Mouse (Mus musculus) neural tube, embryonic 14.5 days (tissue): ENCODE measurements at regions not wholly inside any gene's neighbourhood (a gene's known extent, or its start where the extent isn't known, plus 50 kb on each side); places are given as distances from the start of the nearest gene placed in this dataset.

Source experiments
- ATAC-seq: fragments of 200-750 bp; cut with Nextera tagmentation; 2 replicates; pipeline ENCODE4 v1.8.0; 2017; ENCODE audit warnings: low read depth, mild to moderate bottlenecking, moderate TSS enrichment, moderate library complexity
- H3K27ac ChIP-seq: fragments of 300-500 bp; sonication (generic); 2 replicates; pipeline ENCODE4 v1.5.1; 2014; ENCODE audit warnings: low read depth, mild to moderate bottlenecking, control low read depth, low read length, moderate library complexity, mixed read lengths
- H3K27me3 ChIP-seq: fragments of 300-500 bp; sonication (generic); 2 replicates; pipeline ENCODE4 v1.6.1; 2014; ENCODE audit warnings: low read length; ENCODE audit not compliant: control insufficient read depth, insufficient read depth
- H3K36me3 ChIP-seq: fragments of 300-500 bp; sonication (generic); 2 replicates; pipeline ENCODE4 v1.6.1; 2014; ENCODE audit warnings: low read length, mixed read lengths; ENCODE audit not compliant: control insufficient read depth, insufficient read depth
- H3K4me1 ChIP-seq: fragments of 300-500 bp; sonication (generic); 2 replicates; pipeline ENCODE4 v1.6.1; 2014; ENCODE audit warnings: low read length; ENCODE audit not compliant: control insufficient read depth, insufficient read depth
- H3K4me2 ChIP-seq: fragments of 300-500 bp; sonication (generic); 2 replicates; pipeline ENCODE4 v1.6.1; 2014; ENCODE audit warnings: mild to moderate bottlenecking, low read depth, low read length, control low read depth
- H3K4me3 ChIP-seq: fragments of 300-500 bp; sonication (generic); 2 replicates; pipeline ENCODE4 v1.5.1; 2014; ENCODE audit warnings: low read depth, low read length, control low read depth, mixed read lengths
- H3K9ac ChIP-seq: fragments of 300-500 bp; sonication (generic); replicated peaks from 2 replicates; pipeline ENCODE4 v1.6.1; 2014; ENCODE audit warnings: low read depth, mild to moderate bottlenecking, control low read depth, low read length, mixed read lengths
- H3K9me3 ChIP-seq: fragments of 300-500 bp; sonication (generic); 2 replicates; pipeline ENCODE4 v1.6.1; 2016; ENCODE audit warnings: low read length; ENCODE audit not compliant: control insufficient read depth
- WGBS: fragments of 180-500 bp; shearing (Covaris S2); extraction: QIAGEN DNeasy Blood & Tissue Kit; methylation state at CpG from one replicate; pipeline ENCODE4 v1.1.7; 2014; 5-methylcytosine and 5-hydroxymethylcytosine counted together

DNA sequence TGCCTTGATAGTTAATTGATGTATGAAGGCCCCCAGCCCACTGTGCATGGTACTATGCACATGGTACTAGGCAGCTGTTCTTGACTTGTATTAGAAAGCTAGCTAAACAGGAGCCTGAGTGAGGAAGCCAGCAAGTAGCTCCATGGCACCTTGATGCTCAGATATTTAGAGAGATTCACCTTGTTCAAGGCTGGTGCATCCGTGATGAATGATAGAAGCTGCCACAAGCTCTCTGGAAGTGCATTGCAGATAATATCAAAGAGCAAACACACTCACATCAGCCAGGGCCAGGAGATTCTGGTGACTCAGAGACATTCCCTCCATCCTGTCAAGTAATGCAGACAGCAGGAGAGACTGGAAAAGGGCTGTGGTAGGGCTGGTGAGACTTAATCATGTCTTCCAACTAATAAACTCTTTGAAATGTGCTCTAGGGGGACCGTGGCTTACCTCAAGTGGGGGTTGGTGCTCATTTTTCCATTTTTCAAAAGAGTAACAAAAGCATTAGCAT, 166.1 kb downstream of the Qdpr start:
- Histone ChIP-seq H3K4me2 (no peak overlapping the region), H3K27ac (no peak overlapping the region), H3K27me3 (no peaks in the 10 kb centered on the region), H3K9ac (no peak overlapping the region), H3K4me3 (no peak overlapping the region), H3K36me3 (no peaks in the 10 kb centered on the region), H3K9me3 (no peaks in the 10 kb centered on the region), H3K4me1 (peaks cover 4% of the 10 kb centered on the region; the same call in 1 of the 2 replicates)
- WGBS, result 52% methylated on average over 2 of the region's 2 CpGs
- ATAC-seq, result no peak

DNA sequence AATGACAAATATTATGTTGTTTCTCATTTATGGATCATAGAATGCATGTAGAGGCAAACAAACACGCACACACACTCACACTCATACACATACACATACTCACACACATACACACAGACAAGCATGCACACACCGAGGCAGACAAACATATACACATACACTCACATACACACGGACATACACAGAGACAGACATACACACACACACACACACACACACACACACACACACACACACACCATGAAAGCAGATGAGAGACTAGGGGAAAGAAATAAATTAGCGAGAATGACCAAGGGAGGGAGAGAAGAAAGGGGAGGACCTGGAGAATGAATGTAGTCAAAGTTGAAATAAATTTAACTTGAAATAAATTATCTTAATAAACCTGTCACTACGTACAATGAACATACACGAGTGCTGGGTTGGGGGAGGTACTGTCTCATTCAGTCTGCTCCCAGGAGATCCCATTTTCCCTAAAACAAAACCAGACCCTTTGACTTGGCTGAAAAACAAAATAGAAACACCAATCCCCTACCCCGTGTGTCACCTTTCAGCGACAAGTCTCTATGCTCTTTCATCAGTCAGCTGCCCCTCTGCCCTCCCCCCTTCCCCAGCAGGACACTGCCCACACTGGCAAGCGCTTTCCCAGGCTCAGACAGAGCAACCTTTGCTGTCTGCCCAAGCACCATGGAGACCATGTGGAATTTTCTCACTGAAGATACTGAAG, 167.7 kb downstream of the Qdpr start:
- Histone ChIP-seq H3K4me1 (peaks cover 6% of the 10 kb centered on the region; the same call in 1 of the 2 replicates), H3K27ac (no peak overlapping the region), H3K4me2 (no peak overlapping the region), H3K9ac (no peak overlapping the region), H3K4me3 (no peak overlapping the region), H3K36me3 (no peaks in the 10 kb centered on the region), H3K27me3 (no peaks in the 10 kb centered on the region), H3K9me3 (no peaks in the 10 kb centered on the region)
- ATAC-seq, result peak; percentile 95
- 13% methylated on average over 9 of the region's 9 CpGs for WGBS

GRCm38 (mm10) chr5:45278571-45278970, 171.5 kb downstream of the Qdpr start:
- Histone ChIP-seq H3K27ac (no peak overlapping the region), H3K9me3 (no peaks in the 10 kb centered on the region), H3K4me1 (peaks cover 6% of the 10 kb centered on the region; the same call in 1 of the 2 replicates), H3K4me2 (peak overlapping the region; percentile 56), H3K27me3 (no peaks in the 10 kb centered on the region), H3K9ac (no peak overlapping the region), H3K4me3 (peak overlapping the region; percentile 26; the same call in 1 of the 2 replicates), H3K36me3 (no peaks in the 10 kb centered on the region)
- WGBS, result 2% methylated on average over 9 of the region's 9 CpGs
- ATAC-seq, result peak; percentile 55

DNA sequence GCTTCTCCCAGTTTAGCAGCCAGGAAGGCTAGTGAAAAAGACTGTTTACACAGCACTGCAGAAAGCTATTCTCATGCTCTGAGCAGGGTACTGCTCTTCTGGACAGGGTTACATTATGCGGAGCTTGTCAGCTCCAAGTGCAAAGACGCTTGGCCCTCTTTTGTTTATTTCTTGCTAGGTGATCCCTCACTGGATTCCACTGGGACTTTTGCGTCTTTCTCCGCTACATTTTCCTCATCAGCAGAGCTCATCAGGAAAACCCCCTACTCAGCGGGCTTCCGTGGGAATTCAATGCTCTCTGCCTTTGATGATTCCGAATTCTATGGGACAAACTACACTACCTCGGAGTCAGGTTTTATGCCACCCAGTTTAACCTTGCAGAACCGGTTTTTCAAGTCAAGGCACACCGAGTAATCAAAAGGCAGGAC, 172.0 kb downstream of the Qdpr start:
- ATAC-seq, result 0 out of 2 replicates have a peak, but pooled peaks have one; percentile 21
- Histone ChIP-seq H3K4me3 (peak overlapping the region; percentile 26), H3K4me2 (peak overlapping the region; percentile 56), H3K9me3 (no peaks in the 10 kb centered on the region), H3K27me3 (no peaks in the 10 kb centered on the region), H3K4me1 (peaks cover 6% of the 10 kb centered on the region; the same call in 1 of the 2 replicates), H3K27ac (peak overlapping the region; percentile 39; the same call in 1 of the 2 replicates), H3K36me3 (no peaks in the 10 kb centered on the region), H3K9ac (no peak overlapping the region; the same call in 1 of the 2 replicates)
- 0% methylated on average over 10 of the region's 10 CpGs for WGBS

- no peak overlapping the region for H3K4me2 ChIP-seq
- H3K27ac ChIP-seq, result no peak overlapping the region
- WGBS, result 70% methylated on average over 3 of the region's 3 CpGs
- no peak overlapping the region for H3K4me3 ChIP-seq
- H3K9ac ChIP-seq, result no peak overlapping the region
- no peaks in the 10 kb centered on the region for H3K27me3 ChIP-seq
- no peaks in the 10 kb centered on the region for H3K4me1 ChIP-seq
- H3K9me3 ChIP-seq, result no peaks in the 10 kb centered on the region
- no peaks in the 10 kb centered on the region for H3K36me3 ChIP-seq
- no peak for ATAC-seq
Observed at GRCm38 (mm10) chr5:45270679-45271078, 179.4 kb downstream of the Qdpr start.

DNA sequence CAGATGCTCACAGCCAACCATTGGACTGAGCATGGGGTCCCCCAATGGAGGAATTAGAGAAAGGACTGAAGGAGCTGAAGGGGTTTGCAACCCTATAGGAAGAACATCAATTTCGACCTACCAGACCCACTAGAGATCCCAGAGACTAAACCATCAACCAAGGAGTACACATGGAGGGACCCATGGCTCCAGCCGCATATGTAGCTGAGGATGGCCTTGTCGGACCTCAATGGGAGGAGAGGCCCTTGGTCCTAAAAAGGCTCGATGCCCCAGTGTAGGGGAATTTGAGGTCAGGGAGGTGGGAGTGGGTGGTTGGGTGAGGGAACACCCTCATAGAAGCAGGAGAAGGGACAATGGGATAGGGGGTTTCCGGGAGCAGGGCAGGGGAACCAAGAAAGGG, 180.6 kb downstream of the Qdpr start:
- H3K27ac ChIP-seq, result no peak overlapping the region
- ATAC-seq, result no peak
- H3K4me2 ChIP-seq, result no peak overlapping the region
- WGBS, result 83% methylated on average over 5 of the region's 5 CpGs
- H3K4me3 ChIP-seq, result no peak overlapping the region
- no peaks in the 10 kb centered on the region for H3K9me3 ChIP-seq
- no peak overlapping the region for H3K9ac ChIP-seq
- H3K27me3 ChIP-seq, result no peaks in the 10 kb centered on the region
- no peaks in the 10 kb centered on the region for H3K4me1 ChIP-seq
- H3K36me3 ChIP-seq, result no peaks in the 10 kb centered on the region

- Histone ChIP-seq H3K9ac (no peak overlapping the region), H3K4me3 (no peak overlapping the region), H3K36me3 (no peaks in the 10 kb centered on the region), H3K9me3 (no peaks in the 10 kb centered on the region), H3K4me1 (no peaks in the 10 kb centered on the region), H3K27ac (no peak overlapping the region), H3K4me2 (no peak overlapping the region), H3K27me3 (no peaks in the 10 kb centered on the region)
- WGBS, result 55% methylated on average over 5 of the region's 5 CpGs
- ATAC-seq, result no peak
Observed at GRCm38 (mm10) chr5:45266914-45267313, 183.1 kb downstream of the Qdpr start.

- no peak for ATAC-seq
- no peaks in the 10 kb centered on the region for H3K27me3 ChIP-seq
- no peaks in the 10 kb centered on the region for H3K4me1 ChIP-seq
- no peak overlapping the region for H3K4me3 ChIP-seq
- H3K4me2 ChIP-seq, result no peak overlapping the region
- 98% methylated on average over 1 of the region's 1 CpGs for WGBS
- H3K27ac ChIP-seq, result no peak overlapping the region
- no peaks in the 10 kb centered on the region for H3K9me3 ChIP-seq
- no peak overlapping the region for H3K9ac ChIP-seq
- no peaks in the 10 kb centered on the region for H3K36me3 ChIP-seq
Observed at GRCm38 (mm10) chr5:45258486-45258885, 191.6 kb downstream of the Qdpr start.

GRCm38 (mm10) chr5:45256256-45256999, 193.6 kb downstream of the Qdpr start:
- no peaks in the 10 kb centered on the region for H3K9me3 ChIP-seq
- H3K9ac ChIP-seq, result no peak overlapping the region
- no peak overlapping the region for H3K27ac ChIP-seq
- 66% methylated on average over 9 of the region's 9 CpGs for WGBS
- H3K36me3 ChIP-seq, result no peaks in the 10 kb centered on the region
- H3K4me1 ChIP-seq, result no peaks in the 10 kb centered on the region
- H3K4me2 ChIP-seq, result no peak overlapping the region
- ATAC-seq, result no peak
- H3K4me3 ChIP-seq, result no peak overlapping the region
- no peaks in the 10 kb centered on the region for H3K27me3 ChIP-seq
